Mouse (Mus musculus) layer of hippocampus, adult 18-20 months (tissue): Measurements from ENCODE around the gene C1qtnf12. TPM values are rescaled to one million over a fixed set of nuclear protein-coding genes. Genes with fewer than 3 reads are reported as not detected.

Experiments used
- DNase-seq, 2 experiments: peaks; one replicate each; pipeline ENCODE4 v3.0.0; 2022; ENCODE audit warnings: low spot score in 2 of 2
- long read RNA-seq: library from polyadenylated mRNA; stranded (forward); transcript quantifications from one replicate; pipeline ENCODE4 v2.0.0, GENCODE M21; 2021
- total RNA-seq, 2 experiments: library from RNA; stranded (reverse); gene quantifications; 2 replicates each; pipeline ENCODE4 v1.2.3; 2021

C1qtnf12 gene
- 10 to 100 TPM; 15.7 to 16.8 TPM for total RNA-seq
- long read RNA-seq, transcript C1qtnf12-201 (8 exons, 1,315 nt): major isoform, 8 of 12 reads
- long read RNA-seq, partial matches to known transcripts: 4 of 12 reads
- long read RNA-seq, other reads (novel, unspliced or antisense): 0 of 12 reads

DNA sequence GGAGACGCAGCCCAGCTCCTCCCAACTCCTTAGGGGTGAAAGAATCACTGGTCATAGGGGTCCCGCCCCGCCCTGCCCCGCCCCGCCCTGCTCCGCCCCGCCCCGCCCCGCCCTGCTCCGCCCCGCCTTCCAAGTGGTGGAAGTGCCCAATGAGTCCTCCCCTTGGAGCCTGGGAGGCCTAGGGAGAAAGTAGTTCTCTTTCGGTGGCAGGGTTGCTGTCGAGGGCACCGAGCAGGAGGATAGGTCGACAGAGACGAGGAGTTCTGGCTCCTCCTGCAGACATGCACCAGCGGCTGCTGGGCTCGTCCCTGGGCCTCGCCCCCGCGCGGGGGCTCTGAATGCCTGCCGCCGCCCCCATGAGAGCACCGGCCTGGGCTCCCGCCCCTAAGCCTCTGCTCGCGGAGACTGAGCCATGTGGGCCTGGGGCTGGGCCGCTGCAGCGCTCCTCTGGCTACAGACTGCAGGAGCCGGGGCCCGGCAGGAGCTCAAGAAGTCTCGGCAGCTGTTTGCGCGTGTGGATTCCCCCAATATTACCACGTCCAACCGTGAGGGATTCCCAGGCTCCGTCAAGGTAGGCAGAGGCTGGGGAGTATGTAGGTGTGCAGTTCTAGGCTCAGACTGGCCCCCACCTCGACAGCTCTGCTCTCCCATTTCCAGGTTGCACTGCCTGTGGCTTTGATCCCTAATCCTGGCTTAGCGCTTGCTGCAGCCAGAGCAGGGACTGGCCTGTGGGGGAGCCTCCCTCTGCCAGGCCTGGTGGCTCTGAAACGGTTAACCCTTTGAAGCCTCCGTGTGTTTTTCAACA lies at the start of gene C1qtnf12:
Gene C1qtnf12, plus strand, starts transcription at position 152 of the 805 bp plus-strand sequence.
- peak in 1 of 2 experiments; percentile 24 for DNase-seq

DNA sequence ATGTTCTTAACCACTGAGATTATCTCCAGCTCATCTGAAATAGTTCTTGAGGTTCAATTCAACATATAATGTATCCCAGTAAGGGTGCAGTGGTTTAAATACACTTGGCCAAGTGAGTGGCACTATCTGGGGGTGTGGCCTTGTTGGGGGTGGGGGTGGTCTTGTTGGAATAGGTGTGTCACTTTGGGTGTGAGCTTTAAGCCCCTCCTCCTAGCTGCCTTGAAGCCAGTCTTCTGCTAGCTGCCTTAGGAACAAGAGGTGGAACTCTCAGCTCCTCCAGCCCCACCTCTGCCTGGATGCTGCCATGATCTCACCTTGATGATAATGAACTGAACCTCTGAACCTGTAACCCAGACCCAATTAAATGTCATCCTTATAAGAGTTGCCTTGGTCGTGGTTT lies 30.1 kb upstream of the C1qtnf12 start:
- DNase-seq: no peak

DNA sequence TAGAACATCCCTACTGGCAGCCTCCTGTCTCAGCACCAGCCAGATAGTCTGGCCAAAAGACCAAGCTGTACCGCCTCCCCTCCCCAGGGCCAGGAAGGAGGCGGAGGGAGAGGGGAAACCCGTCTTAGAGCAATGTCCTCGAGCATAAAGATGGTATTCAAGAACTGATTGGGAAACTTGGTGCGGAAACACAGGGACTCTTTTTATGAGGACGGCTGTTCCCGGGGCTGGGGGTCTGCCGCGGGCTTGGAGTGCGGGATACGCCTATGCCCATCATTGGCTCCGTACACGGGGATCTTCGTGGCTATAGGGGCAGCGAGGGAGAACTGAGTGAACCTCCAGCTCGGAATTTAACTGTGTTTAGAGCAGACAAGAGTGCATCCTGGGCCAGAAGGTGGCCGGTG lies 19.1 kb upstream of the C1qtnf12 start:
- no peak for DNase-seq

DNA sequence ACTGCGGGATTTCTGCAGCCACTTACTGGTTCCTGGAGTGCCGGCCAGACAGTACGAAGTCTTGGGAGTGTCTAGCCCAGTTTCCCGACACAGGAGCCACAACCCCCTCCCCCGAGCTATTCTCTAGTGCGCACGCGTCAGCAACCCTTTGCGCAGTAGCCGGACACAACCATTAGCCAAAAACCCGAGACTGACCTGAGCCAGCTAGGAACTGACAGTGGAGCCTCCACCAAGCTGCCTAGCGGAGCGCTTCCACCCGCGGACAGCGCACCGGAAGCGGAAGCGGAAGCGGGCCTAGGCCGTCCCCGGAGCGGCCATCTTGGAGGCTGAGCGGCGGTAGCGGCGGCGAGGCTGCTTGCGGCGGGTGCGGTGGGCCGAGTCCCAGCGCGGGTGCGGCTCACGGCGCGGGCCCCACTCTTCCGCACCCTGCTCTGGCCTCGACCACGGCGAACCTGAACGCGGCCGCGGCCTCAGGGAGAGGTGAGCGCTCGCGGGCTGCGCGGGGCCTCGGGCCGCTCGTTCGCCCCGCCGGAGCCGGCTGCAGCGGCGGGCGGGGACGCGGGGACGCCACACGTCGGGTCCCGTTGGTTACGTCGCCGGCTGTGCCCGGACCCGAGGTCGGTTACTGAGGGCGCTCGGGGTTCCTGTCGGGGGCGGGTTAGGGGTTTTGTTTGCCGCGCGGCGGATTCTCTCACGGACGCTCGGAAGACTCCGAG lies 18.4 kb upstream of the C1qtnf12 start, which contains the start of gene Ube2j2:
Gene Ube2j2, plus strand, starts transcription at position 298 of the 716 bp plus-strand sequence.
- peak; percentile 95 to 97 for DNase-seq

DNA sequence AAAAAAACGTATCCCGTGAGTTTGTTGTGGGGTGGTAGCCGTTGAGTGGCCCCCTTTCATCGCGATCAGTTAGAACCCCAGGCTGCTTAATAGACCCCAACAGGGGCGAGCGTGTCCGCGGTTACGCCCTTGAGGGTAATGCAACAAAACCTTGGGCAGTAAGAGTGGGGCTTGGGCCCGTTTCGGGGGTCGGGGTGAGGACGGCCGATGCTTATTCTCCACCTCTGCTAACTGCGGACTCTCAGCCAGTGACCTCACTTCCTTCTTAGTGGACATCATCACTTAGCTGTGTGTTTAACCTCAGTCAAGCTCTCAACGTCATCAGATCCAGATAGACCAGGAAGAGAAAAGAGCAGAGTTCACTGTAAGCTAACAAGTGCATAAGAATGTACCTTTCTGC lies 17.8 kb upstream of the C1qtnf12 start:
- no peak for DNase-seq

DNA sequence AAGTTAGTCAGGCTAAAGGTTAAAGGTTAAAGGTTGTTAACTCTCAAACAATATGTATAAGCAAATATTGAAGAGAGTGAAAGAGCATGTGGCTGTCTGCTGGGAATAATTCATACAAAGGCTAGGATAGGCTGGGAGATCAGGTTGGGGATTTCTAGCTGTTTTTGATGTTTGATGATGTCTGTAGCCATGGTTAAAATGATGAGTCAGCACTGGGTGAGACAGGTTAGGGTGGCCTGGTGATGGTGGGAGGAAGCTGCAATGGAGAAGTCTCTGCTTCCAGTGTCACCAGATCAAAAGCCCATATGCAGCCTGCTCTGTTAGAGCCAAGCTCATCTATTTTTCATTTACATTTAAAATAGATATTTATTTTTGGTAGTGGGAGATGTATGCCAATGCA lies 15.0 kb upstream of the C1qtnf12 start:
- no peak for DNase-seq

DNA sequence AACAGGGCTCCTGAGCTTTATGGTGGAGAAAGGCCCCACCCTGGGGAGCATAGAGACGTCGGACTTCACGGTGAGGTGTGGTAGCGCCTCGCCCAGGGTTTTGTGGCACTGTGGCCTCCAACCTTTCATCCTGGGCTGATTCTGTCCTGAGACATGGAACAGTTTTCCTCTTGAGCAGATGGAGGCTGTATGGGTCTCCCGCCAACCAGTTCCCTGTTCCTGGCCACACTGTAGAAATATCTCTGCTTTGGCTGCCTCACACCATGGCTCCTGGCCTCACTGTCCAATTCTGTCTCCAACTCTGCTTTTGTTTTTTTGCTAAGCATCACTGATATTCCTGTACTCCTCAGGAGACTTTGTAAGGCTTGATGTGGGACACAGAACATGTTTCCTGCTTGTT lies 6.6 kb upstream of the C1qtnf12 start:
- no peak for DNase-seq

DNA sequence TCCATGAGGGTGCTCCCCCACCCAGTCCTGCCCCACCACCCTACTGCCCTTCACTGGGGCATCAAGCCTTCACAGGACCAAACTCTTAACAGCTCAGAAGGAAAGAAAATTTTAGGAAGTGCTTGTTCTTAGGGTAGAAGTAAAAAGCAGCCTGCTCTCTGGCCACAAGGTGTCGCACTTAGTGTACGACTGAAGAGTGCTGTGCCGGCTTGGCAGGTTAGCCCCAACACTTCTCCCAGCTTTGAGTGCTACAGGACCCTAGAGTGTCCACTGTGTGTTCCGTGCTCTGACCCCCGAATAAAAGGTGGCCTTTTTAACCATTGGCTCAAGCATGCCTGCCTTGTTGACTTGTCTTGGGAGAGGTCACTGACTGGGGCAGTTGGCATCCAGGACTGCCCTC lies 2.8 kb upstream of the C1qtnf12 start:
- DNase-seq: peak; percentile 44 to 73

DNA sequence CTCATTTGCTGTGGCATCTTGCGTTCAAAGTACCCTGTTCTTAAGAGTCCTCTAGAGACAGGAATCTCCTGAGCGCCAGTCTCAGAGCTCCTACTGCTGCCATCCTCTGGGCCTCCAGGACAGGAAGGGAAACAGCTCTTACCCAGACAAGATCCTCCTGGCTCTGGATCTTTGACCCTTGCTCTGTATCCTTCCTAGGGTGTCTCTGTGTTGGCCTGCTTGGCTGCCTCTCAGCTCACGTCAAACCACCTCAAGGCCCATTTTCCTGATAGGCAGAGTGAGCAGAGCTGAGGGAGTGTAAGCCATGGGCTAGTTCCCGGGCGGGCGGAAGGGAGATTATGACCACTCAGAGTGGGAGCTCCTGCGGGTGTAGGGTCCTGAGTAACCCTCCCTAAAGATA lies 988 bp downstream of the C1qtnf12 start:
- DNase-seq: no peak

DNA sequence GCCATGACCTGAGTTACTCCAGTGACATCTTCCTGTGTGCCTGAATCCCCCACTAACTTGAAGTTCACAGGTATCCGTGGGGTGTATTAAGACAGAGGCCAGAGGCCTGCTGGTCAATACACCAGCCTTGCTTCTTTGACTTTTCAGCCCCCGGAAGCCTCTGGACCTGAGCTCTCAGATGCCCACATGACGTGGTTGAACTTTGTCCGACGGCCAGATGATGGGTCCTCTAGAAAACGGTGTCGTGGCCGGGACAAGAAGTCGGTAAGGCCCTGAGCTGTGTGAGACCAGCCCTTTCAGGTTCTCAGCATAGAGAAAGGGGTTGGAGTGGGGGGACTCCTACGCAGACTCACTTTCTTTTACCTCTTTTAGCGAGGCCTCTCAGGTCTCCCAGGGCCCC lies 2.3 kb downstream of the C1qtnf12 start:
- DNase-seq: no peak

DNA sequence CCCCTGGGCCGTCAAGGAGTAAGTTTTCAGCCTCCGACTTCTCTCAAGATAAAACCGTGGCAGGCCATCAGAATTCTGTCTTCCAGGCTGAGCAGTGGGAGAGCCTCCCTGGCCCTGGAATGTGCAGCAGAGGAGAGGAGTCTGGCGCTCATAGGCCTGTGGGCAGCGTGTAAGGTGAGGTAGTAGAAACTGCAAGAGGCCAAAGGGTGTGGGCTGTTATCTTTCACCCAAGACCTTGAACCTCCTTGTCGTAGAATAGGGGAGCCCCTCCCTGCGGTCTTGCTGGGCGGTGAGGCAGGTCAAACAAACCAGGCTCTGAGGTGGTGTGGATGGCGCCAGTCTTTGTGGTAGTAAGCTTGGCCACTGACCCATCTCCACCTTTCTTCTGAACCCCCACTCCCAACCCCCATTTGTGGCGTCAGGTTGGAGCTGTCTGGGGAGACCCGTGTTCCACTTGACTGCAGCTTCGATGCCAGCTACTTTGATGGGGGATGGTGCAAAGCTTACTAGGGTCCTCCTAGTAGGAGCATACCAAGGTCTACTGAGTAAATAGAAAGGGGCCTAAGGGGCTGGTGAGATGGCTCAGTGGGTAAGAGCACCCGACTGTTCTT lies 7.0 kb downstream of the C1qtnf12 start:
- no peak for DNase-seq

DNA sequence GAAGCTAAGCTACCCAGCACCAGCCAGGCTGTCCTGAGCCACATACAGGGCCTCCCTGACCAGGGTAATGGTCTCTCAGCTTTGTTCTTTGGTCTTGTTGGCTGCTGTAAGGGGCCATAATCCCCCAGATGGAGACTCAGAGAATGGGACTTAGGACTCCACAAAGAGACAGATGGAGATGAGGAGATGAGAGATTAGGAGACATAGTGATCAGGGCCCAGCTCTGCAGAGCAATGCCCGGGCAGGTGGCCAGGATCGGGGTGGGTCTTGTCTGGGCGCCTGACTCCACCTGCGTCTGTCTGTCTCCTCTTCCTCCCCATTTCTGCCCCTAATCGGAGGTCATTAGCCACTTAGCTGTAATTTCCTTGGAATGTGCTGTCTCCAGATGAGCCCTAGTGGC lies 8.2 kb downstream of the C1qtnf12 start:
- no peak for DNase-seq

DNA sequence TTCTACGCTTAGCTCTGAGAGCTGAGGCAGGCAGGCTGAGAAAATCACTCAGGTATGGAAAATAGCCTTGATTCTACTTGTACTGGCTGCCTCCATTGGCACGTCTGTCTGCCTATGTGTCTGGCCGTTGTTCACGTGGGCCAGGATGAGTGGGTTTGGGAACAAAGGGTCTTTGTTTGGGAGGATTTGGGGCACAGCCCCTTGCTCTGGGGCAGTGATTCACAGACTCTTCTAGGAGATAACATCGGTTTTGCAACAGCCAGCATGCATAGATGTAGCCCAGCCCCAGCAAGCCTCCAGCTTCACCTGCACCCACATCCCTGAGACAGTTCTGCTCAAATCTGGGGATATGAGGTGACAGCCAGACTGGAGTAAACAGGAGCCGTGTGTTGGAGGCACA lies 10.5 kb downstream of the C1qtnf12 start:
- DNase-seq: no peak

DNA sequence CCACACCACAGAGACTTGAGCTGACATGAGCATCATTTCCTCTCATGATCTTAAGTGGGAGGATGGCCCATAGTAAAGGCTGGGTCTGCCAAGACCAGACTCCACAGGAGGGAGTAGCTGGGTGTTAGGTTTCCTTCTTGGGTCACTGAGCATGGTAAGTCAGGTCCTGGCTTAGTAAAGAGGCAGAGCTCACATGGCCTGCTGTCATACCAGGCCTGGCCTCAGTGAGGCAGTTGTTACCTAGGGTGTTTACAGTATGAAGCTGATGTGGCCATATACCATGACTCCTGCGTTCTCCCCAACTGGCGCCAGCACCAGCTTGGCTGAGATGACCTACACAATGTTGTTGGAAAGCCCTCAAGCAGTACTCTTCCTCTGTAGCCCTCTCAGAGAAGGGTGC lies 11.1 kb downstream of the C1qtnf12 start:
- no peak for DNase-seq

DNA sequence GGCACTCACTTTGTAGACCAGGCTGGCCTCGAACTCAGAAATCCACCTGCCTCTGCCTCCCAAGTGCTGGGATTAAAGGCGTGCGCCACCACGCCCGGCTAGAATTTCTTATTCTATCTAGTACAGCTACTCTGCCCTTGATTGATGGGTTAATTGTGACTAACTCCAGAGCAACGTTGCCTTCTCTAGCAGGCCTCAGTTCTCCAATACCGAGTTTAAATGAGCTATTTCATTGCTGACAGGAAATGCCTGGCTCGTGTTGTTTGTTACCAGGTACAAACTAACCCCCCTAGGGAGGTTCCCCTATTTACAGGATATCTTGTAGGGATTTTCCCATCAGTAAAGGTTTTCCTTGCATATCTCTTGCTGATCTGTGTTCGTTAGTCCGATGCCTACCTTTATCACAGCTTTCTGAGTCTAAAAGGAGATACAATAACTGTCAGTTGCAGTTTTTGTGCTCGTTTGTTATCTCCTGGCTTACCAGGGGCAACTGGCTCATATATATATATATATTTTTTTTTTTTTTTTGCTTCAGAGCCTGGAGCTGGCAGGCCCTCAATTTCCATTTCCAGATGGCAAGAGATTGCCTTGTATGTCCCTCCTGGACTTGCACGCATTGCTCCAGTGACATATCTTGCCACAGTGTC lies 19.4 kb downstream of the C1qtnf12 start:
- no peak for DNase-seq

DNA sequence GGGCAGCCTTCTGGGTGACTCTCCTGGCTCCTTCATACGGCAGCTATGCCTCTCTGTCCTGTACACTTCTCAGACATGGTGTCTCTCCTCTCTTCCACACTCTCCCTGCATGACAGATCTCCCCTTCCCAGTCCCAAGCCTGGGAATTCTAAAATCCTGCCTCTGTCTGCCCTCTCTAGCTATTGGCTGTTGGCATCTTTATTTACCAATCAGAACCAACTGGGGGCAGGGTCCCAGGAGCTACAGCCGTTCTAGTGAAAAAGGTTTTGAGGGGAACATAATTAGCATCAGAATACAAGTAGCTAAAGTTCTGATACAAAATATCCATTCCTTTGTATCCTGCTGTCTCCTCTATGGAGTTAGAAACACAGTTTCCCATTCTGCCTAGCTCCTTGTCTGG lies 21.7 kb downstream of the C1qtnf12 start:
- DNase-seq: no peak

DNA sequence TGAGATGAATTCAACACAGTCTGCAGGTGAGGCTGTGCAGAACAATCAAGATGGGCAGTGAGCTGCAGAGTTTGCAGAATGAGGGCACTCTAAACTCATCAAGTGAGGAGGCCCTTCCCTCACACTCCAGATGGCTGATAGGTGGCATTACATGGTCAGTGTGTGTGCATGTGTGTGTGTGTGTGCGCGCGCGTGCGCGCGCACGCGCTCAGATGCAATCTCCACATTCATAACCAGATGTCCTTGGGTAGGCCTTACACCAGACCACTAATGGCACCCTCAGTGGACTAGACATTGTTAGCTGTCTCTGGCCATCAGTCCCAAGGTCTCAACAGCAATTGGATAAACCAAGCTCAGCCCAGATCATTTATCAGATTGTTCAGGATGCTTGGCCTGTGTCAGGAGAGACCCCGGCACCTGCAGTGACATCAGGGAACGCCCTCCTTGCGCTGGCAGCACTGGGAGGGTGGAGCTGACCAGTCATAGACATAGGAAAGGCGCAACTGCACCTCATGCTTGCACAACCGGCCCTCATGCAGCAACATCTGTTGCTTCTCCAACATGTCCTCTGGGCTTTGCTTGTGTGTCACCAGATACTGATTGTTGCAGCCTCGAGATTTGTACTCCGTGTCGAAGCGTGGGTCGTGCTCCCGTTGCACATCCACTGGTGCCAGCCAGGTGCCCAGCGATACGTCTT lies 29.2 kb downstream of the C1qtnf12 start:
- no peak for DNase-seq

DNA sequence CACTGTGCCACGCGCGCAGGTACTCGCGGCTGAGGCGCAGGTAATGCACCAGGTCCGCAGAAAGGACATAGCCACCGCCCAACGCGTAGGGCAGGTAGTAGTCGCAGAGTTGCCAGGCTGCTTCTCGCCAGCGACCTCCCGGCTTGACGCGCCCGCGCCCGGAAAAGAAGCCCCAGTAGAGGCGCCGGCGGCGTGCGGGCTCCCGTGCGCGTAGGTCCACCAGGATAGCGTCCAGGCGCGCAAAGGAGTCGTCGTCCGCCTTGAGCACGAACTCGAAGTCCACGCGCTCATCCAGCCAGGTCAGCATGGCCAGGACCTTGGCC lies 29.8 kb downstream of the C1qtnf12 start:
- no peak for DNase-seq

DNA sequence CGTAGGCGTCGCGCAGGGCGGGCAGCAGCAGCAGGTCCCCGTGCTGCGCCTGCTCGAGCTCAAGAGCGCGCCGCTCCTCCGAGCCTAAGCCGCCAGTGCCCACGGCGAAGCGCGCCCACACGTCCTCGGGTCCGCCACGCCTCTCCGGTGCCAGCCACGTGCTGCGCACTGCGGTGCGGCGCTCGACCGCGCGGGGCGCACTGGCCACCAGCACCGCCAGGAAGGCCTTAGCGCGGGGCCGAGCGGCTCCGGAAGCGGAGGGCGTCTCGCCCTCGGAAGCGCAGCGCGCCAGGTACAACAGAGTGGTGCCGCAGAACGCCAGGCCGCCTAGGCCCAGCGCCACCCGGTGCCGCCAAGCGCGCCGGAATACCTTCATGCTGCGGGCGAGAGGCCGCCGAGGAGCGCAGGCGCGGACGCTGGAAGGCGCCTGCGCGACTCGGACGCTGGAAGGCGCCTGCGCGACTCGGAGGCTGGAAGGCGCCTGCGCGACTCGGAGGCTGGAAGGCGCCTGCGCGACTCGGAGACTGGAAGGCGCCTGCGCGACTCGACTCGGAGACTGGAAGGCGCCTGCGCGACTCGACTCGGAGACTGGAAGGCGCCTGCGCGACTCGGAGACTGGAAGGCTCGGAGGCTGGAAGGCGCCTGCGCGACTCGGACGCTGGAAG lies 30.3 kb downstream of the C1qtnf12 start, which contains the start of the genes B3galt6 and Sdf4:
Gene B3galt6, minus strand, starts transcription at position 409 of the 665 bp plus-strand sequence.
Gene Sdf4, plus strand, starts transcription at position 632 of the 665 bp plus-strand sequence.
- peak; percentile 86 to 93 for DNase-seq

DNA sequence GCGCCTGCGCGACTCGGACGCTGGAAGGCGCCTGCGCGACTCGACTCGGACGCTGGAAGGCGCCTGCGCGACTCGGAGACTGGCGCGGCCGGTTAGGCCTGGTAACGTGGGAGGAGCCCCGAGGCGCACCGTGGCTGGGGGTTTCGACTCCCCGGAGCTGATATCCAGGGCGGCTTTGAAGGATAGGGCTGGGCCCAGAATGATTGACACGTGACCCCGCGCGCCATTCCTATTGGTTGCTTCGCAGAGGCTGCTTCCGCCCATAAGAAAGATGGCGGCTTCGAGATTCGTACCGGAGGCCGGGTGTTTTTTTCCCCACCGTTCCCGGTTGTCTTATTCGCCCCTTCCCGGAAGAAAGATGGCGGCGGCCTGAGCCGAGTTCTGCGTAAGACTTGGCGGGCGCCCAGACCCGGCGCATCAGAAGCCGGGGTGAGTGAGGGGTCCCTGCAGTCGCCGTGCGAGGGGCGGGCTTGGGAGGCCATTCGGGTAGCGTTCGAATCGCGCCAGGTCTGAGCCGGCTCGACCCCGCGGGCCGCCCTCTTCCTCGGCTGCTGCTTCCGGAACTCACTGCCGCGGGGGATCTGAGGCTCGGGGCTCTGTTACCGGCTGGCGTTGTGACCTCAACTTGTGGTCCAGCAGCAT lies 30.9 kb downstream of the C1qtnf12 start:
- peak; percentile 93 to 99 for DNase-seq
